Mouse (Mus musculus) stomach, embryonic 14.5 days (tissue): ENCODE results near the gene Erich6. TPM values are rescaled to one million over a fixed set of nuclear protein-coding genes. Genes with fewer than 3 reads are reported as not detected.
"Not testable (repeated sequence)": the region's sequence is repeated elsewhere in the genome, so short reads cannot be mapped to it uniquely, and the experiment has no call there.

Experiments
- ATAC-seq: fragments of 200-750 bp; cut with Nextera tagmentation; 2 replicates; pipeline ENCODE4 v1.8.0; 2017; ENCODE audit warnings: low read depth, moderate TSS enrichment; ENCODE audit not compliant: insufficient number of reproducible peaks, insufficient read depth, low FRiP score
- H3K27ac ChIP-seq: fragments of 300-500 bp; sonication (generic); 2 replicates; pipeline ENCODE4 v1.5.1; 2014; ENCODE audit warnings: mild to moderate bottlenecking, low read length, moderate library complexity, mixed read lengths
- H3K27me3 ChIP-seq: fragments of 300-500 bp; sonication (generic); 2 replicates; pipeline ENCODE4 v1.6.1; 2014; ENCODE audit warnings: low read length, control low read depth, mixed read lengths; ENCODE audit not compliant: control insufficient read depth, insufficient read depth
- H3K36me3 ChIP-seq: fragments of 300-500 bp; sonication (generic); 2 replicates; pipeline ENCODE4 v1.6.1; 2014; ENCODE audit warnings: mild to moderate bottlenecking, control low read depth, low read length, moderate library complexity, mixed read lengths; ENCODE audit not compliant: control insufficient read depth, insufficient read depth
- H3K4me1 ChIP-seq: fragments of 300-500 bp; sonication (generic); 2 replicates; pipeline ENCODE4 v1.6.1; 2014; ENCODE audit warnings: low read length, control low read depth, mixed read lengths; ENCODE audit not compliant: control insufficient read depth, insufficient read depth
- H3K4me2 ChIP-seq: fragments of 300-500 bp; sonication (generic); replicated peaks from 2 replicates; pipeline ENCODE4 v1.6.1; 2014; ENCODE audit warnings: low read depth, low read length, control low read depth
- H3K4me3 ChIP-seq: fragments of 300-500 bp; sonication (generic); 2 replicates; pipeline ENCODE4 v1.5.1; 2014; ENCODE audit warnings: low read depth, low read length, control low read depth
- H3K9ac ChIP-seq: fragments of 300-500 bp; sonication (generic); replicated peaks from 2 replicates; pipeline ENCODE4 v1.6.1; 2014; ENCODE audit warnings: low read depth, mild to moderate bottlenecking, control low read depth, low read length, moderate library complexity, mixed read lengths
- H3K9me3 ChIP-seq: fragments of 300-500 bp; sonication (generic); 2 replicates; pipeline ENCODE4 v1.6.1; 2016; ENCODE audit warnings: low read depth, low read length, control low read depth; ENCODE audit not compliant: control insufficient read depth
- WGBS: fragments of 180-500 bp; shearing (Covaris S2); extraction: QIAGEN DNeasy Blood & Tissue Kit; methylation state at CpG from one replicate; pipeline ENCODE4 v1.1.7; 2014; 5-methylcytosine and 5-hydroxymethylcytosine counted together
- polyA plus RNA-seq: library from polyadenylated mRNA; unstranded; fragments of >200 nt; fragmentation: Nextera tagmentation; extraction: Ambion mirVana; gene quantifications from 2 replicates; pipeline ENCODE4 v1.2.1, GENCODE M21; 2014

The Erich6 gene
- polyA plus RNA-seq, 1 experiment from 2014 or later: not detected

GRCm38 (mm10) chr3:58621066-58621465 lies 15.9 kb downstream of the Erich6 start:
- Histone ChIP-seq H3K4me2 (no peak overlapping the region), H3K9me3 (no peaks in the 10 kb centered on the region), H3K9ac (no peak overlapping the region), H3K36me3 (no peaks in the 10 kb centered on the region), H3K4me1 (no peaks in the 10 kb centered on the region), H3K27ac (no peak overlapping the region), H3K4me3 (no peak overlapping the region), H3K27me3 (no peaks in the 10 kb centered on the region)
- WGBS: 65% methylated on average over 7 of the region's 7 CpGs
- no peak for ATAC-seq

DNA sequence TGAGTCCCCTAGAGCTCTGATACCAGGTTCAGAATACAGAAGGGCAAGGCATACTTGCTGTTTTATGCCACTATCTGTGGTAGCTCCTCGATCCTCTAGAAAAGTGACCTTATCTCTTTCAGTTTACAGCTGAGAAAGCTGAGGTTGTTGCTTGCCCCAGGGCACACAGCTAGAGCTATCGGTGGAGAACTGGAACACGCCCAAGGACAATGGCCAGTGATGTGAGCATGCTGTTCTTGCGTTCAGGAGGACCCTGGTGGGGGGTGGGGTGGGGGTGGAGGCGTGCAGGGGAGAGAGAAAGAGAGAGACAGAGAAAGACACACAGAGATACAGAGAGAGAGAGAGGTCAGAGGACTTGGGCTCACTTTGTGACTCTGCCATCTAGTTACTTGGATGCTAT lies 27.0 kb downstream of the Erich6 start:
- H3K9ac ChIP-seq: no peak overlapping the region
- H3K9me3 ChIP-seq: no peaks in the 10 kb centered on the region
- H3K4me3 ChIP-seq: no peak overlapping the region
- no peaks in the 10 kb centered on the region for H3K36me3 ChIP-seq
- no peaks in the 10 kb centered on the region for H3K4me1 ChIP-seq
- H3K27me3 ChIP-seq: no peaks in the 10 kb centered on the region
- no peak for ATAC-seq
- H3K4me2 ChIP-seq: no peak overlapping the region
- no peak overlapping the region for H3K27ac ChIP-seq
- WGBS: 71% methylated on average over 5 of the region's 5 CpGs

GRCm38 (mm10) chr3:58608506-58608905 lies 28.5 kb downstream of the Erich6 start:
- no peak overlapping the region for H3K4me2 ChIP-seq
- no peaks in the 10 kb centered on the region for H3K4me1 ChIP-seq
- ATAC-seq: no peak
- H3K36me3 ChIP-seq: no peaks in the 10 kb centered on the region
- no peaks in the 10 kb centered on the region for H3K9me3 ChIP-seq
- H3K27me3 ChIP-seq: no peaks in the 10 kb centered on the region
- no peak overlapping the region for H3K27ac ChIP-seq
- no peak overlapping the region for H3K4me3 ChIP-seq
- 69% methylated on average over 4 of the region's 4 CpGs for WGBS
- H3K9ac ChIP-seq: no peak overlapping the region

DNA sequence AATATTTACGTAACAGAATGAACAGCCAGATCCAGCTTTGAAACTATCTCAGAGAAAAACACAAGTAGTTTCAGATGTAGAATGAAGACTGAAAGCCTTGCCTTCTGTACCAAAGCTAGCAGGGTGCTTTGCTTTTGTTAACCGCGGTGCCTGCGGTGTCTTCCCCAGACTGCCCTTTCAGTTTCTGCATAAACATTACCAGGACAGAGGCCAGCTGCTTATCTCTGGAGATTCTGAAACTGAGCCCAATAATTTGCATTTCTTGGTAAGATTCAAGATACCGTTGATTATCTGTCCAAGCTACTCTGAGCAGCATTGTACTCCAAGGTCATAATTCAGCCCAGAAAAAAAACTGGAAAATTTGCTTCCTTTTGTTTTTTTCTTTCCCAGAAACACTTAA lies 43.4 kb downstream of the Erich6 start:
- no peak overlapping the region for H3K4me2 ChIP-seq
- 54% methylated on average over 5 of the region's 5 CpGs for WGBS
- no peak overlapping the region for H3K9ac ChIP-seq
- H3K4me3 ChIP-seq: no peak overlapping the region
- no peaks in the 10 kb centered on the region for H3K27me3 ChIP-seq
- H3K9me3 ChIP-seq: no peaks in the 10 kb centered on the region
- peaks cover 21% of the 10 kb centered on the region for H3K36me3 ChIP-seq
- H3K27ac ChIP-seq: no peak overlapping the region
- ATAC-seq: no peak
- no peaks in the 10 kb centered on the region for H3K4me1 ChIP-seq

DNA sequence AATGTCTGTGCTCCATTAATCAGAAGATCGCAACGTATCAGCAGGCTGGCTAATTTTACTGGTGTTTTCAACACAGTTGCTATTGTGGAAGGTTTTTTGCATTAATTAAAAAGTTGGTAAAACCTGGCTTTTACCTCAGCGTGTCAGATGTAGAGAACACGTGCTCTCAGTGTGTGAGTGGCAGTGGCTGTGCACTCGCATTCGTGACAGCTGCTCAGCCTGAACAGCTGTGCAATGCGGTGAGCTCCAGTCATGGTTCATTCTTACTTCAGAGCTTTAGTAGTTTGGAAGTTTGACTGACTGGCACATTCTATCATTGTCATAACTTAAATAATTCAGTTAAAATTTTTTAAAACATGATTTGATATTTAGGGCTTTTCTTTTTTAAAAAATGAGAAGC lies 44.3 kb downstream of the Erich6 start:
- peaks cover 24% of the 10 kb centered on the region for H3K36me3 ChIP-seq
- WGBS: 89% methylated on average over 7 of the region's 7 CpGs
- H3K9me3 ChIP-seq, H3K27me3 ChIP-seq, H3K4me2 ChIP-seq, H3K4me1 ChIP-seq, H3K27ac ChIP-seq, H3K9ac ChIP-seq, ATAC-seq, H3K4me3 ChIP-seq: not testable (repeated sequence)

- H3K27me3 ChIP-seq, H3K4me3 ChIP-seq, H3K27ac ChIP-seq, H3K9me3 ChIP-seq, ATAC-seq, H3K4me1 ChIP-seq, H3K4me2 ChIP-seq, H3K9ac ChIP-seq: not testable (repeated sequence)
- 86% methylated on average over 4 of the region's 4 CpGs for WGBS
- peaks cover 32% of the 10 kb centered on the region for H3K36me3 ChIP-seq
Measured at GRCm38 (mm10) chr3:58590544-58590943, 46.5 kb downstream of the Erich6 start.

GRCm38 (mm10) chr3:58582788-58583426 lies 54.1 kb downstream of the Erich6 start:
- H3K4me1 ChIP-seq: no peaks in the 10 kb centered on the region
- no peak for ATAC-seq
- H3K4me2 ChIP-seq: no peak overlapping the region
- H3K4me3 ChIP-seq: no peak overlapping the region
- WGBS: 89% methylated on average over 5 of the region's 5 CpGs
- no peak overlapping the region for H3K27ac ChIP-seq
- H3K9ac ChIP-seq: no peak overlapping the region
- no peaks in the 10 kb centered on the region for H3K9me3 ChIP-seq
- peaks cover 11% of the 10 kb centered on the region for H3K36me3 ChIP-seq
- no peaks in the 10 kb centered on the region for H3K27me3 ChIP-seq

DNA sequence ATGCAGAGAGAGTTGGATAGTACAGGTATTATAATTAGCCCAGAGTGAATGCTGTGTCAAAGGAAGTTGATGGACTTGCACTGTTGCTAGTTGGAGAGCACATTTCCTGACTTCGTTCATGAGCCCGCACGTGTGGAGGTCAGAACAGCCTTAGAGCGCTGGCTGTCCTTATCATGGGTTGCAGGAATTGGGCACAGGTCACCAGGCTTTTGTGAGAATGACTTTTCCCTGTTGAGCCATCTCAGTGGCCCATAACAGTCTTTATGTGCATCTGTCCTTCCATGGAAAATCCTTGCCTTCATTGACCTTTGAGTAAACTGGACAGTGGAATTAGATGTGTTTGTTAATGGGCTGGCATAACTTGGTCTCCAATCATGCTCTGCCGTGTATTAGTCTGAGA lies 54.7 kb downstream of the Erich6 start:
- Histone ChIP-seq H3K36me3 (peaks cover 5% of the 10 kb centered on the region), H3K27ac (no peak overlapping the region), H3K9me3 (no peaks in the 10 kb centered on the region), H3K4me3 (no peak overlapping the region), H3K4me1 (no peaks in the 10 kb centered on the region), H3K27me3 (no peaks in the 10 kb centered on the region), H3K9ac (no peak overlapping the region), H3K4me2 (no peak overlapping the region)
- 76% methylated on average over 5 of the region's 5 CpGs for WGBS
- no peak for ATAC-seq

DNA sequence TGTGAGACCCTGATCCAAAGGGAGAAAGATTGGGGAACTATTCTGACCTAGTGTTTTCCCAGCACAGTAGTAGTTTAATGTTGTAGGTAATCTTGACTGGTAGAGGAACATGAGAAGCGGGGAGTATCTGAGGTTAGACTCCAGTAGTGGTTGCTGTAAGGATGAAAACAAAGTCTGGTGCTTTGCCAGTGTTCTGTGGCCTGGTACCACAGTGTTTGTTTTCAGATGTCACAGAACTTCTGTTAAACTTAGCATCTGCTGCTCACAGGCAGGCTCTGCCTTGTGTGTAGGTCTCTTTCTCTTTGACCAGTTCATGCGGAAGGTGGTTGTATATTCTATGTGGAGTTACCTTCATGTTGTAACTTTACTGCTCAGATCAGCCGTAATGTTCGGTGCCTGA lies 55.5 kb downstream of the Erich6 start:
- peaks cover 5% of the 10 kb centered on the region for H3K36me3 ChIP-seq
- no peak overlapping the region for H3K4me2 ChIP-seq
- WGBS: 89% methylated on average over 4 of the region's 4 CpGs
- no peak overlapping the region for H3K4me3 ChIP-seq
- no peaks in the 10 kb centered on the region for H3K27me3 ChIP-seq
- no peaks in the 10 kb centered on the region for H3K9me3 ChIP-seq
- H3K9ac ChIP-seq: no peak overlapping the region
- H3K4me1 ChIP-seq: no peaks in the 10 kb centered on the region
- ATAC-seq: no peak
- H3K27ac ChIP-seq: no peak overlapping the region
